Mouse (Mus musculus) spleen, postnatal 14 days (tissue): ENCODE data around the gene Zbtb12.
"Not testable (repeated sequence)": the region's sequence is repeated elsewhere in the genome, so short reads cannot be mapped to it uniquely, and the experiment has no call there.

Experiments used
- DNase-seq, 2 experiments: peaks; one replicate each; pipeline ENCODE4 v3.0.0; 2021 to 2022; ENCODE audit warnings: low spot score in 2 of 2

Gene Zbtb12

DNA sequence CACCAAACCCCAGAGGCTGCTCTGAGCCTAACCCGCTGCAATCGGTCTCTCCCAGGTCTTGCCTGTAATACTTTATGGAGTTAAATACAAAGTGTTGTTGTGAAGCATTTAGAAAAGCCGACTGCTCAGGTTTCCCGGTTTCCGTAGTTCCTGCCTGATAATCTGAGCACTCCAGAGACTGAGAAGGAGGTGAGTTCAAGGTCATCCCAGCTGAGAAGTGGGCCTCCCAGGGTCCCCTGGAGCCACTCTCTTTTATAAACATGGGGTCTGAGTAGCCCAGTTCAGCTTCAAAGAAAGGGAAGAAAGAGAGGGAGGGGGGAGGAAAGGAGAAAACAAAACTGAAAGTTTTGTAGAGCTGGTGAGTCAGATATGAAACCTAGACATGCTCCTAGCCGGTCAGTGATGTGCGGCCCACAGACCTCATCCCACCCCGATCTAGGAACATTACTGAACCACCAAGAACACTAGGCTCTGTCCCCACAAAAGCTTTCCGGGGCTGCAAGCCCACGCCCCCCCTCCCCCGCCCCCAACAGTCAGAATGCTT, at the start of gene Zbtb12:
Gene Zbtb12 (plus strand): TSS at position 148 of the 544 bp plus-strand sequence.
- DNase-seq = no peak

DNA sequence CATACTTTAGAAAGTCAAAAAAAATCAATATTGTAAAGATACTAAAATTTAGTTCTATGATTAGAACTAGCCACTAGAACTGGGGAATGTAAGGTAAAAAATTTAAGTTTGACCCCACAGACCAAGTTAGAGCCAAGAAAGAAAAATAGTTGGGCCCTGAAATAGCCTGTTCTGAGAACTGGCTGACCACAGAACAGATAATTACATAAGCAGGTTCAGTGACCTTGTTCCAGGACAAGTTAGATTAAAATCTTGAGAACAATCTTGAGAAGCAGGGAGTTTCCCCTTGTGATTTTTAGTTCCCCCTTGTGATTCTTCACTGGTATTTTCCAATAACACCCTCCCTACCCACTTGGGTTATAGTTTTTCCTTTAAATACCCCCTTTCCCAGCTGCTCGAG, 48.5 kb upstream of the Zbtb12 start:
- not testable (repeated sequence) for DNase-seq

DNA sequence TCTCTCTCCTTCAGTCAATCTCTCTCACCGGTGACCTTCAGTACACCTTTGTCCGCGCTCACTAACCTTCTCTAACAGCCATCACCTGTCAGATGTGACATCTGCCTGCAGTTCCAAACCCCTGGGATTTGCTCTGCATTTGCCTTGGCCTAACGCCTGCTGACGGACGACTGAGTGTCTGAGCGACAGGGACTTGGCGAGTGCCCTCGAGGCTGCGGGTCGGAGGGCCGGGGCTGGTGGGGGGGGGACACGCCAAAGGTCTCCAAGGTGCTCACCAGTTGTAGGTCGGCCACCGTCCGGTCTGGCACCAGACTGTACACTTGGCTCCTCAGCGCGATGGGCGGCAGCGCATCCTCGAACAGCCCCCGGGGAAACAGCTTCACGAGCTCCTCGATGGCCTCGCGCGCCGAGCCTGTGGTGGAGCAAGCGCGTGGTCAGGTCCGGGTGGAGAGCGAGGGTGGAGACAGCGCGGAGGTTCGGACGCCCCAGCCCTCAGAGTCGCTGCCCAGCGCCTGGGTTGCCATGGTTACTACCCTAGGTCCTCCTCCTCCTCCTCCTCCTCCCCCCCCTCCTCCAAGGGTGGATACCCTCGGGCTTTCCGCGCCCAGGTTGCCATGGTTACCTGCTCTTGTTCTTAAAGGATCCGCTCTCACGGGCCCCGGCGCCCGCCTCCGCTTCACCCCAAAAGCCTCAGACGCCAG, 43.0 kb upstream of the Zbtb12 start:
- DNase-seq = no peak

- DNase-seq = peak; percentile 87 to 93
Observed at GRCm38 (mm10) chr17:34836856-34837221, 42.4 kb upstream of the Zbtb12 start, which contains the start of the genes Stk19 and Dxo. Gene Stk19 (minus strand): TSS chr17:34836945. Gene Dxo (plus strand): TSS chr17:34837019.

GRCm38 (mm10) chr17:34837464-34838324, 41.6 kb upstream of the Zbtb12 start:
- DNase-seq = no peak

DNA sequence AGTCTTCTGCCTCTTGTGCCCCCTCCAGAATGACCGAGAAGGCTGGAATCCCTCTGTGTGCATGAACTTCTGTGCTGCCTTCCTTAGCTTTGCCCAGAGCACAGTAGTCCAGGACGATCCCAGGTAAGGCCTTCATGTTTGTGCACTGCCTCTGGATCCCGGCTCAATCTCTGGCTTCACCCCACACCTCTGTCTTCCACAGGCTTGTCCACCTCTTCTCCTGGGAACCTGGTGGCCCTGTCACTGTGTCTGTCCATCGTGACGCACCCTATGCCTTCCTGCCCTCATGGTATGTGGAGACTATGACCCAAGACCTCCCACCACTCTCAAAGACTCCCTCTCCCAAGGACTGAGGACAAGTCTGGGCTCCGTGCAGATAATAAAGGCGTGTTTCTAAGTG, 40.5 kb upstream of the Zbtb12 start:
- no peak for DNase-seq

- no peak for DNase-seq
Observed at GRCm38 (mm10) chr17:34840736-34841307, 38.5 kb upstream of the Zbtb12 start.

GRCm38 (mm10) chr17:34844884-34845283, 34.4 kb upstream of the Zbtb12 start:
- no peak for DNase-seq

DNA sequence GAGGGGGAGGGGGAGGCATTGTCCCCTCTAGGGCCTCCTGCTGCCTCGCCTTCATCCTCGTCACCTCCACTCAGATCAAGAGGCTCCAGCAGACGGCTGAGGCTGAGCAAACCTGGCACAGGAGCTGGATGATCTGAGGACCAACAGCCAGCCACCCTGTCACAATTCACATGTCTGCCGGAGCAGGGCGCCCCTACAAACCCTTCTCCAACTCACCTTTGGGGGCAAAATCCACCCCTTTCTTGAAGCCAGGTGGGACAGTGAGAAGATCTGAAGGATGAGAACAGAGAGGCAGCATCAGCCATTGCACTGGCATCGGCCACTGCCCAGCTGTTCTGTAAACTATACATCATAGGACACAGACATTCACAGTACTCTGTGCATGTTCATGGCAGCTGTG, 32.1 kb upstream of the Zbtb12 start:
- no peak for DNase-seq

DNA sequence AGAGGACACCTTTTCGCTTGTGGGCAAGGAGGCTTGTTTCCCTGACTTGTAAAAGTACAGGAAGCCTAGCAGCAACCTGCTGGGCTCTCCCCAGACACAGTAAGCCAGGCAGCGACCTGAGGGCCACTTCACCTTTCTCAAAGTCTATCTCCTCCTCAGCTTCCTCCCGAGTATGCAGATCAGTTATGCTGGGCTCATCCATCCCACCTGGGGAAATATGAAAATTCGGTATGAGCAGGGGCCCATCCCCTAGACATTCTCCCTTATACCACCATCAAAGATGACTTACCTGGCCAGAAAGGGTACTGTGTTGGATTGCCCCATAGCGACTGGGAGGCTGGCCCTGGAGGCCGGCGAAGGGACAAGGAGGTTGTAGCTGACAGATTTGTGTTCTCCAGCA, 31.7 kb upstream of the Zbtb12 start:
- no peak for DNase-seq

GRCm38 (mm10) chr17:34849722-34850516, 29.4 kb upstream of the Zbtb12 start, which contains the start of the genes Skiv2l and Nelfe:
Gene Skiv2l (minus strand): TSS chr17:34850210.
Gene Nelfe (plus strand): TSS chr17:34850391.
- peak; percentile 95 to 99 for DNase-seq

DNA sequence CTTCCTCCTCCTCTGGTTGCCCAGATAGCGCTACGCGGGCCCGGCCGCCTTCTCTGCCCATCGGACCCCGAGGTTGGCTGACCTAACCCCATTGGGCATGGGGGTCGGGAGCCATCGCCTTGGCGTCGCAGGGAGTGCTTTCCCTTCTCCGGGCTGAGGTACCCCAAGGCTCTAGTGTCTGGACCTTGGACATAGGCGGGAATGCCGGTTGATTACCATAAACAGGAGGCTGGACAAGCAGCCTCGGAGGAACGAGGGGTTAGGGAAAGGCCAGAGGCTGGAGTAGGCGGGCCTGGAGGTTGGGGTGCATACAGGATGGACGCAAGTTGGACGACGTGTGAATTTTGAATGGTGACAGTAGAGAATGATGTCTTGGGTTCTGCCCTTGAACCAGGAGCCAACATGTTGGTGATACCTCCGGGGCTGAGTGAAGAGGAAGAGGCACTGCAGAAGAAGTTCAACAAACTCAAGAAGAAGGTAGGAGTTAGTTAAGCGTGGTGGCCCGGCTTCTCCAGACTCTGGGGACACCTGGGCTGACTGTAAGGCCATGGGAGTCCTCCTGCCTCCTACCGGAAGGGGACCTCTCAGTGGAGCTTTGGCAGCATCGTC, 28.7 kb upstream of the Zbtb12 start:
- DNase-seq = no peak

DNA sequence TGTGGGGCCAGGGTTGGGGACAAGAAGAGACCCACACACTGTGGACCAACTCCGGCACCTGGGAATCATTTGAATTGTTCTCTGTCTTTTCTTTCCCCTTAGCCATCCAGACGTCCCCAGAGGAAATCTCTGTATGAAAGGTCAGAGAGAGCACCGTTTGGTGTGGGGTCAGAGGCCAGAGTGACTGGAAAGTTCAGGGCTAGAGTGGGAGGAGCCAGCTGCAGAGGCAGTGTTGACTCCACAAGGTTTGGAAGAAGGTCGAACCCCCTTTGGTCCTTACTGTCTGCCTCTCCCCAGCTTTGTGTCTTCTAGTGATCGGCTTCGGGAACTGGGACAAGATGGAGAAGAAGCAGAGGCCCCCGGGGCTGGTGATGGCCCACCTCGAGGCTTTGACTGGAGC, 25.8 kb upstream of the Zbtb12 start:
- no peak for DNase-seq

DNA sequence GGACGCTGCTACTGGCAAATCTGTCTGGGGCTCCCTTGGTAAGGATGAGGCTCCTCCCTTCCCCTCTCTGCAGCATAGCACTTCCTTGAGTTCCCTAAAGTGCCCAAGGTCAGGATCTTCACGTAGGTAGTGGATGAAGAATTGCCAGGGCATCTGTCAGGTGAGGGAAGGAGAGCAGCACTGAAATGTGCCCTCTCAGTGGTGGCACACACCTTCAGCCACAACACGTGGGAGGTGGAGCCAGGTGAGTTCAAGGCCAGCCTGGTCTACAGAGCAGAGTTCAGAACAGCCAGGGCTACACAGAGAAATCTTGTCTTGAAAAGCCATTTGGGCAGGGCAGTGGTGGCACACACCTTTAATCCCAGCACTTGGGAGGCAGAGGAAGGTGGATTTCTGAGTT, 24.5 kb upstream of the Zbtb12 start:
- DNase-seq = no peak

- peak in 1 of 2 experiments; percentile 57 for DNase-seq
Observed at GRCm38 (mm10) chr17:34855825-34856224, 23.5 kb upstream of the Zbtb12 start.

DNA sequence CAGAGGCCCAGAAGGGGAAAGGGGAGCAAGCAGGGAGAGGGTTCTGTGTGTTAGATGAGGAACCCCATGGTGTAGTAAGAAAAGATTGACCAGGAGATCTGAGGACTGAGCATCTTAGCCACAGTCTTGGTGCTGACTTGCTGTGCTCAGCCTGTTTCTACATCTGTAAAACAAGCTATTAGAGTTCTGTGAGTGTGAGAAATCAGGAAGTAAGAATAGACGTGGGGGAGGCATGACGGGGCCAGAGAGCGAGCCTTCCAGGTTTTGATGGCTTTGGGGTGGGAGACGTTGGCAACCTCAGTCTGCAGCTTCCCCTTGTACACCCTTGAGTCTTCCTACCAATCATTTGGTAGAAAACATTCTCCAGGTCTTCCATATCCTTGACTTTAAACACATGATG, 20.6 kb upstream of the Zbtb12 start:
- DNase-seq = no peak

DNA sequence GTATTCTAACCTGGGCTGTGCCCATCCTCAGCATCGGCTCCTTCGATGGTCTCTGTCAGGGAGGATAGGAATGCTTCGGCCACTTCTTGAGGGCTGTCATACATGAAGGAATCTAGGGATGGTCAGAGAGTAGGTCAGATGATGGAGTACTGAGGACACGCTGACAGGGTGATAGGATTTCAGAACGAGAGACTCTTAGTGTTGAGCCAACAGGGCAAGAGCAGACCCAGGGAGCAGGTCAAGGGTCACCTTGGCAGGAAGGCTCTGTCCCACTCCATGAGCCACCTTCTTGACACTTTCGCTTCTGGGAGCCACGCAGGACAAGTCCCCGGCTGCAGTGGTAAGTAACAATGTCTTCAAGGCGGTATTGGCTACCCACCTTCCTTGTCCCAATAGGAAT, 18.8 kb upstream of the Zbtb12 start:
- no peak for DNase-seq

DNA sequence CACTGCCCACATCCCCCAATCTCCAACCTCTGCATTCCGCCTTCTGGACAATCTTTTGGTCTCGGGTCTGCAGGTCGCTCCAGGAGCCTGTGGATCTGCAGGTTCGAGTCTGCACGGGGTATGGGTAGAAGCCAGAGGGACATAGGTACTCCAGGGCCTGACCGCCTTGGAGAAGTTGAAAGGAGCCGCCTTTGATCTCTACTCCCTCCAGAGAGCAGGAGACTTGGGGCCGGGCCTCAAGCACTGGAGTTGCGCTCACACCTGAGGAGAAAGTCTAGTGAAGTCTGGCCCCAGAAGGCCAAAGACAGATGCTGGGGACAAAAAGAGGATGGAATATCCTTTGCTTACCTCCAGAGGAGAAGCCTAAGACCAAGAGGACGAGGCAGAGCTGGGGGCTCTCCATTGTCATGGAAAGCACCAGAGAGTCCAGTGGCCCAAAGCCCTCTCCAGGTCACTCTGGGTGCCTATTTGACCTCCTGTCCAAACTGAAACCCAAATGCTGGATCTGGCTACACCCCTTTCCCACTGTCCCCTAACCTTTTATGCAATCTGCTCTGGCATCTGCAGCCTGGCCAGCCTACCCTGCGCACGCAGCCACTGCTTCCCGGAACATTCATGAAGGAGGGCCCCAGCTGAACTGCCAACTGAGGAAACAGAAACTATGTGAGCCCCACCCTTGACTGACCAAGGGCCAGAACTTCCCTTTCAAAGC, 17.4 kb upstream of the Zbtb12 start:
- peak in 1 of 2 experiments; percentile 5 for DNase-seq

- no peak for DNase-seq
Observed at GRCm38 (mm10) chr17:34862416-34863081, 16.7 kb upstream of the Zbtb12 start, which contains the start of gene Cfb. Gene Cfb (minus strand): TSS chr17:34862518.

- DNase-seq = no peak
Observed at GRCm38 (mm10) chr17:34865981-34866380, 13.3 kb upstream of the Zbtb12 start.
